Mouse (Mus musculus): ENCODE results near the gene Nxph1.

Nxph1 gene

GRCm38 (mm10) chr6:8948131-8948470 is at the start of gene Nxph1:
Nxph1 (plus strand) TSS chr6:8948431.
- no peak for DNase-seq (ENCODE audit: low spot score in 2 of 2)

GRCm38 (mm10) chr6:8900021-8900728 is 48.1 kb upstream of the Nxph1 start:
- DNase-seq (ENCODE audit: low spot score in 2 of 2), result no peak

- no peak for DNase-seq (ENCODE audit: low spot score in 2 of 2)
Observed at GRCm38 (mm10) chr6:8900729-8901122, 47.5 kb upstream of the Nxph1 start.

- DNase-seq (ENCODE audit: low spot score in 2 of 2), result no peak
Observed at GRCm38 (mm10) chr6:8907917-8908316, 40.3 kb upstream of the Nxph1 start.

GRCm38 (mm10) chr6:8913404-8913803 is 34.8 kb upstream of the Nxph1 start:
- DNase-seq (ENCODE audit: low spot score in 2 of 2), result no peak

GRCm38 (mm10) chr6:8914682-8915081 is 33.5 kb upstream of the Nxph1 start:
- no peak for DNase-seq (ENCODE audit: low spot score in 2 of 2)

GRCm38 (mm10) chr6:8924481-8924880 is 23.8 kb upstream of the Nxph1 start:
- DNase-seq (ENCODE audit: low spot score in 2 of 2), result no peak

GRCm38 (mm10) chr6:8935241-8935640 is 13.0 kb upstream of the Nxph1 start:
- no peak for DNase-seq (ENCODE audit: low spot score in 2 of 2)

- peak in 1 of 2 experiments; percentile 34 for DNase-seq (ENCODE audit: low spot score in 2 of 2)
Observed at GRCm38 (mm10) chr6:8935705-8936104, 12.5 kb upstream of the Nxph1 start.

- no peak for DNase-seq (ENCODE audit: low spot score in 2 of 2)
Observed at GRCm38 (mm10) chr6:8936168-8936567, 12.1 kb upstream of the Nxph1 start.

- no peak for DNase-seq (ENCODE audit: low spot score in 2 of 2)
Observed at GRCm38 (mm10) chr6:8948471-8949411, 510 bp downstream of the Nxph1 start.

- no peak for DNase-seq (ENCODE audit: low spot score in 2 of 2)
Observed at GRCm38 (mm10) chr6:8949665-8950201, 1.5 kb downstream of the Nxph1 start.

- no peak for DNase-seq (ENCODE audit: low spot score in 2 of 2)
Observed at GRCm38 (mm10) chr6:8950611-8951325, 2.5 kb downstream of the Nxph1 start.

GRCm38 (mm10) chr6:8951326-8951695 is 3.1 kb downstream of the Nxph1 start:
- peak in 1 of 2 experiments; percentile 31 for DNase-seq (ENCODE audit: low spot score in 2 of 2)

GRCm38 (mm10) chr6:8951884-8952590 is 3.8 kb downstream of the Nxph1 start:
- no peak for DNase-seq (ENCODE audit: low spot score in 2 of 2)

- no peak for DNase-seq (ENCODE audit: low spot score in 2 of 2)
Observed at GRCm38 (mm10) chr6:8955817-8956529, 7.7 kb downstream of the Nxph1 start.

GRCm38 (mm10) chr6:8956743-8957528 is 8.7 kb downstream of the Nxph1 start:
- no peak for DNase-seq (ENCODE audit: low spot score in 2 of 2)

- no peak for DNase-seq (ENCODE audit: low spot score in 2 of 2)
Observed at GRCm38 (mm10) chr6:8957529-8957887, 9.3 kb downstream of the Nxph1 start.

- no peak for DNase-seq (ENCODE audit: low spot score in 2 of 2)
Observed at GRCm38 (mm10) chr6:8958081-8958919, 10.1 kb downstream of the Nxph1 start.

Measured in thymus, postnatal 10 days (tissue).